Mouse (Mus musculus): ENCODE measurements around the gene 1700018G05Rik. TPM values are rescaled to one million over a fixed set of nuclear protein-coding genes. Genes with fewer than 3 reads are reported as not detected.
A peak's percentile ranks its signal among the peaks of the same experiment; 100 is the strongest.
"Not testable (repeated sequence)": the region's sequence is repeated elsewhere in the genome, so short reads cannot be mapped to it uniquely, and the experiment has no call there.

Gene 1700018G05Rik
- not detected in 2 replicates for polyA plus RNA-seq (2016; fragmentation: Nextera tagmentation; extraction: Ambion mirVana)

- not testable (repeated sequence) for ATAC-seq (ENCODE audit: insufficient number of reproducible peaks, low FRiP score)
Measured at GRCm38 (mm10) chrX:102928072-102928471, at the start of gene 1700018G05Rik. 1700018G05Rik (plus strand) TSS chrX:102928372.

GRCm38 (mm10) chrX:102908587-102908986 is 19.6 kb upstream of the 1700018G05Rik start, which contains the start of the genes Dmrtc1a and 1700011M02Rik:
Dmrtc1a (minus strand) TSS chrX:102908687.
1700011M02Rik (plus strand) TSS chrX:102908905.
- H3K4me2 ChIP-seq; H3K36me3 ChIP-seq; H3K4me3 ChIP-seq; H3K9ac ChIP-seq; H3K9me3 ChIP-seq (replicated peaks); ATAC-seq (ENCODE audit: insufficient number of reproducible peaks, low FRiP score); H3K27ac ChIP-seq (ENCODE audit: poor library complexity, severe bottlenecking); H3K4me1 ChIP-seq (replicated peaks); H3K27me3 ChIP-seq (replicated peaks): not testable (repeated sequence)
- WGBS: 67% methylated on average over 7 of the region's 9 CpGs

More at GRCm38 (mm10) chrX:102928072-102928471, at the start of gene 1700018G05Rik:
- not testable (repeated sequence) for H3K9me3 ChIP-seq (replicated peaks); H3K27ac ChIP-seq (ENCODE audit: poor library complexity, severe bottlenecking); H3K36me3 ChIP-seq; H3K9ac ChIP-seq; H3K4me3 ChIP-seq; H3K4me2 ChIP-seq; H3K4me1 ChIP-seq (replicated peaks)
- 83% methylated on average over 5 of the region's 6 CpGs for WGBS
- H3K27me3 ChIP-seq (replicated peaks): peaks cover 14% of the 10 kb centered on the region

GRCm38 (mm10) chrX:102914823-102915222 is 13.3 kb upstream of the 1700018G05Rik start:
- not testable (repeated sequence) for H3K9me3 ChIP-seq (replicated peaks); H3K9ac ChIP-seq; H3K36me3 ChIP-seq; H3K27ac ChIP-seq (ENCODE audit: poor library complexity, severe bottlenecking); H3K4me1 ChIP-seq (replicated peaks); H3K4me3 ChIP-seq; H3K27me3 ChIP-seq (replicated peaks); H3K4me2 ChIP-seq; ATAC-seq (ENCODE audit: insufficient number of reproducible peaks, low FRiP score)
- WGBS: 70% methylated on average over 1 of the region's 1 CpGs

GRCm38 (mm10) chrX:102926707-102927106 is 1.5 kb upstream of the 1700018G05Rik start:
- H3K9me3 ChIP-seq (replicated peaks); ATAC-seq (ENCODE audit: insufficient number of reproducible peaks, low FRiP score); H3K27ac ChIP-seq (ENCODE audit: poor library complexity, severe bottlenecking); H3K4me1 ChIP-seq (replicated peaks); H3K36me3 ChIP-seq; H3K4me3 ChIP-seq; H3K4me2 ChIP-seq; H3K9ac ChIP-seq: not testable (repeated sequence)
- WGBS: 15% methylated on average over 4 of the region's 4 CpGs
- peaks cover 21% of the 10 kb centered on the region for H3K27me3 ChIP-seq (replicated peaks)

GRCm38 (mm10) chrX:102932992-102933570 is 4.9 kb downstream of the 1700018G05Rik start:
- Histone ChIP-seq H3K4me1 (replicated peaks) (no peaks in the 10 kb centered on the region), H3K27me3 (replicated peaks) (peaks cover 44% of the 10 kb centered on the region), H3K36me3 (no peaks in the 10 kb centered on the region), H3K9ac (no peak overlapping the region), H3K9me3 (replicated peaks) (no peaks in the 10 kb centered on the region), H3K4me3 (peak overlapping the region; percentile 66), H3K4me2 (peak overlapping the region; percentile 91), H3K27ac (ENCODE audit: poor library complexity, severe bottlenecking) (no peak overlapping the region)
- ATAC-seq (ENCODE audit: insufficient number of reproducible peaks, low FRiP score): no peak
- WGBS: 38% methylated on average over 12 of the region's 12 CpGs

- ATAC-seq (ENCODE audit: insufficient number of reproducible peaks, low FRiP score): no peak
Measured at GRCm38 (mm10) chrX:102933571-102934394, 5.6 kb downstream of the 1700018G05Rik start.

GRCm38 (mm10) chrX:102934395-102934764 is 6.2 kb downstream of the 1700018G05Rik start:
- 61% methylated on average over 8 of the region's 8 CpGs for WGBS
- Histone ChIP-seq H3K4me1 (replicated peaks) (no peaks in the 10 kb centered on the region), H3K4me3 (peak overlapping the region; percentile 66), H3K9me3 (replicated peaks) (no peaks in the 10 kb centered on the region), H3K27ac (ENCODE audit: poor library complexity, severe bottlenecking) (no peak overlapping the region), H3K4me2 (peak overlapping the region; percentile 91), H3K27me3 (replicated peaks) (peaks cover 38% of the 10 kb centered on the region), H3K36me3 (no peaks in the 10 kb centered on the region), H3K9ac (no peak overlapping the region; the same call in 1 of the 2 replicates)
- ATAC-seq (ENCODE audit: insufficient number of reproducible peaks, low FRiP score): no peak

More at GRCm38 (mm10) chrX:102933571-102934394, 5.6 kb downstream of the 1700018G05Rik start:
- 16% methylated on average over 60 of the region's 68 CpGs for WGBS
- Histone ChIP-seq H3K9ac (peak overlapping the region; percentile 70), H3K4me1 (replicated peaks) (no peaks in the 10 kb centered on the region), H3K4me2 (peak overlapping the region; percentile 91), H3K27ac (ENCODE audit: poor library complexity, severe bottlenecking) (no peak overlapping the region), H3K27me3 (replicated peaks) (peaks cover 40% of the 10 kb centered on the region), H3K4me3 (peak overlapping the region; percentile 66), H3K9me3 (replicated peaks) (no peaks in the 10 kb centered on the region), H3K36me3 (no peaks in the 10 kb centered on the region)

- no peak for ATAC-seq (ENCODE audit: insufficient number of reproducible peaks, low FRiP score)
- Histone ChIP-seq H3K4me1 (replicated peaks) (no peaks in the 10 kb centered on the region), H3K4me2 (no peak overlapping the region), H3K36me3 (no peaks in the 10 kb centered on the region), H3K27ac (ENCODE audit: poor library complexity, severe bottlenecking) (no peak overlapping the region), H3K9me3 (replicated peaks) (no peaks in the 10 kb centered on the region), H3K27me3 (replicated peaks) (peaks cover 38% of the 10 kb centered on the region), H3K9ac (no peak overlapping the region), H3K4me3 (no peak overlapping the region)
- 59% methylated on average over 5 of the region's 5 CpGs for WGBS
Measured at GRCm38 (mm10) chrX:102936743-102937142, 8.6 kb downstream of the 1700018G05Rik start.

- H3K4me1 ChIP-seq (replicated peaks); H3K4me2 ChIP-seq; ATAC-seq (ENCODE audit: insufficient number of reproducible peaks, low FRiP score); H3K36me3 ChIP-seq; H3K9ac ChIP-seq; H3K27ac ChIP-seq (ENCODE audit: poor library complexity, severe bottlenecking); H3K9me3 ChIP-seq (replicated peaks); H3K27me3 ChIP-seq (replicated peaks); H3K4me3 ChIP-seq: not testable (repeated sequence)
- WGBS: 80% methylated on average over 11 of the region's 11 CpGs
Measured at GRCm38 (mm10) chrX:102950136-102950535, 22.0 kb downstream of the 1700018G05Rik start.

GRCm38 (mm10) chrX:102958917-102959316 is 30.7 kb downstream of the 1700018G05Rik start:
- no peak for ATAC-seq (ENCODE audit: insufficient number of reproducible peaks, low FRiP score)
- H3K27me3 ChIP-seq (replicated peaks): no peaks in the 10 kb centered on the region
- H3K36me3 ChIP-seq: no peaks in the 10 kb centered on the region
- no peaks in the 10 kb centered on the region for H3K9me3 ChIP-seq (replicated peaks)
- H3K4me3 ChIP-seq: no peak overlapping the region
- H3K4me1 ChIP-seq (replicated peaks): no peaks in the 10 kb centered on the region
- no peak overlapping the region for H3K9ac ChIP-seq
- no peak overlapping the region for H3K27ac ChIP-seq (ENCODE audit: poor library complexity, severe bottlenecking)
- 40% methylated on average over 4 of the region's 4 CpGs for WGBS
- H3K4me2 ChIP-seq: no peak overlapping the region

- H3K36me3 ChIP-seq: no peaks in the 10 kb centered on the region
- ATAC-seq (ENCODE audit: insufficient number of reproducible peaks, low FRiP score): no peak
- no peak overlapping the region for H3K9ac ChIP-seq
- 67% methylated on average over 2 of the region's 2 CpGs for WGBS
- H3K4me2 ChIP-seq: no peak overlapping the region
- no peak overlapping the region for H3K27ac ChIP-seq (ENCODE audit: poor library complexity, severe bottlenecking)
- no peaks in the 10 kb centered on the region for H3K27me3 ChIP-seq (replicated peaks)
- H3K4me1 ChIP-seq (replicated peaks): no peaks in the 10 kb centered on the region
- no peak overlapping the region for H3K4me3 ChIP-seq
- no peaks in the 10 kb centered on the region for H3K9me3 ChIP-seq (replicated peaks)
Measured at GRCm38 (mm10) chrX:102960581-102960980, 32.4 kb downstream of the 1700018G05Rik start.
